Mouse (Mus musculus): ENCODE measurements around the gene Chn1.

Gene Chn1

DNA sequence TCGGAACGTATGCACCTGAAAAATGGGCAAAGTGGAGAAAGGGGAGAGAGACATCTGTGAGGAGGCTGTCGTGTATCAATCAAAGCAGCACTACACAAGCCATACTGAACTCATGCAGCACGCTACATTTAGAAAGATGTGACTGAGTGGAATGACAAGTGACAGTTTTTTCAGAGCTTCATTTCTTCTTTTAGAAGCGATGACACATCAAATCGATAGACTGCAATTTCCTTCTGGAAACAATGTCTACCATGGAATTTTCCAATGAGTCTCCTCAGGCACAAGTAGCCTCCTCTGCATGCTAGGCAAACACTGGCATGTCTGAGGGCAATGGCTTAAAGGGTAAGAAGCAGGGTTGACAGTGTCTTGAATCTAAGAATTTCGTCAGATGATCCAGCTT is 143.3 kb downstream of the Chn1 start:
- DNase-seq (ENCODE audit: low spot score): no peak

DNA sequence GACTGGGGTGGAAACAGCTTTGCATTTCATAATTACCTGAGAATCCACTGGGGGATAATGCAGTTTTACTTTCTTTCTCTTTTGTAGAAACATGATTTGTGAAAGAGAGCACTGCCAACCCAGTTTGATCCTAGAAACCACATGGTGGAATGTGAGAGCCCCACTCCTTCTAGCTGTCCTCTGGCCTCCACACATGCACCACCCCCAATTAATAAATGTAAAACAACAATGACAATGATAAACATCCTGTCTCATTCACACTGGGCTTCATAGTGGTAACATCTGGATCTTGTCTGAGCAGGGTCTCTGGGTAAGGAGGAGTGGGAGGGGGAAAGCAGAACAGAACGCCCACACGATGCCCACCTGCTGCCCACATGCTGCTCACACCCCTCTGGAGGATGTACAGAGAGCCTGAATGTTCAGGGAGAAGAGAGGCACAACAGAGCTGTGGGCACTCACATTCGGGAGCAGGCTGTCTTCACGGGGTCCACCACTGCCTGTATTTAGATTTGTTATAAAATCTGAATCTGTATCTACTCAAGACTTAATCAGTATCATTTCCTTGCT is 156.6 kb downstream of the Chn1 start:
- DNase-seq (ENCODE audit: low spot score): no peak

DNA sequence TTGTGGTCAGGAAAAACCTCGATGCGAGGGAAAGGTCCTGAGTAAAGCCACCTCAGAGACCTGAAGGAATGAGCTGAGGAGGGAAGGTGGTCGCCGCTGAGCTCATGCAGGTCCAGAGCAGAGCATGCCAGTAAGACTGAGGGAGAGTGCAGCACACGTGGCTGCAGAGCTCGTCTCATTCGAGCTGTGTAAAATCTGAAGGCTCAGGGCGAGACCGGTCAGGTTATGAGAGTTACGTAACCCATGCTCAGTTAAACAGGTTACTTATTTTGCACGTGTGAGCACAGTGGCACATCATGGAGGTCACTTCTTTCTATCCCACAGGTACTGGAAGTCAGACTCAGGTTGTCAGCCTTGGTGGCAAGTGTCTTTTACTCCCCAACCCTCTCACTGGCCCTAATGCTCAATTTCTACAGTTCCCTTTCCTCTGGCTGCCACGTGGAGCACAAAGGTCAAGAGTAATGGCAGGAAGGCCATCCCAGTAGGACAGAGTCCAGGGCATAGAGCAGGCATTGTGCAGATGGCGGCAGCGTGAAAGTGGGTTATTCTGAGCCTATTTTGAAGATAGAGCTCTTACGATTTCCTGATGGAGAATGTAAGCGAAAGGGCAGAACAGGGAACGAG is 158.6 kb downstream of the Chn1 start:
- DNase-seq (ENCODE audit: low spot score): no peak

DNA sequence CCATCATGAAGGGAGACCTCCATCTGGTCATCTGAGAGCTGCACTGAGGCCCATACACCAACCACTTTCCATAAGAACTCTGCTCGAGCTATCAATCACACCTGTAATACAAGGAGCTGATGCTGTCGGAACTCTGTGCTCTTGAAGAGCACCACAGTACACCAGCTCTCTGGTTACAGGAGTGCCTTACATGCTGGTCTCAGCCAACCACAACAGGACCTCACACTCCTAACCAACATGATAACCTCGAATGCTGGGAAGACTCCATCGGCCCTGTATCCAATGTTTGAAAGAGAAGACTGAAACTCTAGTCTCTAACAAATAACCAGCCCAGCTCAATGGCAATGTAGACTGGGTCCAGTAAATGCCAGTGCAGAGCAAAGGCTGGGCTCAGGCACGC is 159.7 kb downstream of the Chn1 start:
- DNase-seq (ENCODE audit: low spot score): no peak

DNA sequence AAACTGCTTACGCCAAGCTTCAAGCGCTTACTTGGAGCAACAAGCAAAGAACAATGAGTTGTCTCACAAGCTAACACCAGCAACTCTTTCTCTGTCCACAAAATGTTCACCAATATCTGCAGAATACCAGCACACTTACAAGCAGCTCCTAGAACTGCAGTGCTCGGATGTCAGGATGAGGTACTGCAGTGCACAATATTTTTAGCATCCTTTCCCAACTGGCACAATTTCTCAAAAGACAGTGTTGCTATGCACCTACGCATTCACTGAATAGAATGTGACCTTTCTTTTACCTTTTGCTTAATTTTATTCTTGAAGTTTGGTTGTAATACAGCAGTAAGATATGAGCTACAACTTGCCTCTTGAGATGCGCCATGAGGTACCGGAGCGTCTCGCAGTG is 160.8 kb downstream of the Chn1 start:
- no peak for DNase-seq (ENCODE audit: low spot score)

DNA sequence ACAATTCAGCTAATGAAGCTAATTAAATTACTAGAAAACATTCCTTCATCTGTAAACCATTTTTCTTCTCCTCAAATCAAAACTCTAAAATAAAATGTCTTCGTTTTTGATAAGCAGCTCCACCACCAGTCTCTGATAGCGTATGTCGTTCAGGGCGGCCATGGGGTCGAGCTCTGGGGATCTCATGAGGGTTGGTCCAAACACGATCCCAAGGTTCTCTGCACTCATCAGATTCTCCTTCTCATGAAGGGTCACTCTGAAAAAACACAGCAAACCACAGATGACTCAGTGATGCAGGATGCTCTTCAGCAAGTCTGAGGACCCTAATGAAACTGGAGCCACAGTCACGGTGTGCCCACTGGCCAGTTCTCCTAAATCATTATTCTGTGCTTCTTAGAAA is 162.2 kb downstream of the Chn1 start:
- no peak for DNase-seq (ENCODE audit: low spot score)

DNA sequence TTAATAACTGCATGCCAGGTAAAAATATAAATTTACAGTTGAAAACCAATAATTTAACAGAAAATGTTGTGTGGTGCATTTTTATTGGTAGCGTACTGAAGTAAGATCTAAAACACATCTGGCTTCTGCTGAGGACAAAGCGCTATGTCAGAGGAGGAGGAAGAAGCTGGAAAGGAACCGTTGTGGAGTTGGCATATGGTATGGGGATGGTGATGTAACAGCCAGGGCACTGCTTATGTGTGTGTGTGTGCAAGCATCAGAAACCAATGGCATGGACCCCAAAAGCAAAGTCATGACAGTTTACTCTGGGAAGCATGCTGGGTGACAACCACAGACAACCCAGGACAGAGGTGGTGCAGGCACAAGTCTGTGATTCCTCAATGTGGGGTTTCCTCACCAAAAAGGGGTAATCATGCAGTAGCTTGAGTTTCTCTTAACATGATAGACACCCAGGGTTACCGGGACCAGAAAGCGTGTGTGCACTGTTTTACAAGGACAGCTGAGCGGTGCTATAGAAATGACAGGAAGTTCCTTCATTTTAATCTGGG is 162.7 kb downstream of the Chn1 start:
- DNase-seq (ENCODE audit: low spot score): no peak

DNA sequence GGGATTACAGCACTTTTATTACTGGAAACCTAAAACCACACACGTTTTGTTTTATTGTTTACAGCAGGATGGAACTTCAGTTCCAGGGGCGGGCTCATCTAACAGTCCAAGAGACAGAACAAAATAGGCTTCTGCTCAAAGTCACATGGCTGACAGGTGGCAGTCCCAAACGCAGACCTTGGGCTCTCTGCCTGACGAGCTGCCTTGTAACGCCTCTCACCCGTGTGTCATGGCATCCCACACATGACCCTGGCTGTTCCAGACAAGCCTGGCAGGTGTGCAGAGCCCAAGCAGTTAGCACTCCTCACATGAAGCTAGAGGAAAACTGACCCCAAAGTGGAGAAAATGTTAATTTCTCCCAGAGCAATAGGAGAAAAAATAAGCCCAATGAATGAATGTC is 163.3 kb downstream of the Chn1 start:
- no peak for DNase-seq (ENCODE audit: low spot score)

DNA sequence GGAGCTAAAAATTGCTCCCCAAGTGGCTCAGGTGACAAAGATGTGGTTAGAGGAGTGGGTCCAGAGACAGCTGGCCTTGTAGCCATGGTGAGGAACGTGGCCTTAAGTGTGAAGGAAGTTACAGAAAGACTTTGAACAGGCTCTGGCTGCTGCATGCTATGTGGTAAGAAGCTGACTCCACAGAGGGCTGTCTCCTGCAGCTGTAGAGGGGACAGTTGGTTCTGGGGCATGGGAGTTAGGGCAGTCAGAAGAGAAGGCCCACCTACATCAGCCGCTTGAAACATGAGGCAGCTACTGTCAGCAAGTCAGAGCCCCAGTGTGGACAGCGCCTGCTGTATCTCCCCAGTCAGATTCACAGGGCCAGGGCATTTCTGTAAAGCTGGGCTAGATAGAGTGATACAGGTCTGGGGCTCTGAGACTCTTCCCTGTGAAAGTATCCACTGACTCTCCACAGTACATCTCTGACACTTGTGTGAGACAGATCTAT is 165.4 kb downstream of the Chn1 start:
- no peak for DNase-seq (ENCODE audit: low spot score)

DNA sequence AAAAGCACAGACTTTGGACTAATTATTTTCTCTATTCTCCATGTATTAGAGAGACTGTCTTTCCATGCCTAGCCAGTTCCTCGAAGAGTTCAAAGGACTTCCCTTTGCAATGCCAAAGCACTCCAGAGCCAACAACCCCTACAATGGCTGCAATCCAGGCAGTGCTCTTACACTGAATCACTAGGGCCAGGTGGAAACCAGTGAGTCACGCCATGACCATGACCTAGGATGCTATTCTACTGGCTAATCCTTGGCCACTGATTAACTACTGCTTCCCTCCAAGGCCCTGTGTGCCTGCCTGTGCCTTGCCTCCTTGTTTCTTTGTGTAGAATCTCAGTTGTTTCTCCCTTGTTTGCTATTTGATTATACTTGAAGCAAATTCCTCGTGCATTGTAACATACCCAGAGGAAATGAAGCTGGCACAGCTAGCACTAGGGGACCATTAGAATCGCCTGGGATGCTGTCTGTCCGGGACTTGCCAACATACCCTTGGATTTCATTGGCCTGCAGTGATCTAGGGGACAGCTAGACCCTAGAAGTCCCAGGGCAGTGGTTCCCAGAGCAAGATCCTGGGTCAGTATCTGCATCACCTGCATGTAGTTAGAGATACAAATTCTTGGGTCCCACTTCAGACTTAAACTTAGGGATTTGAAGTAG is 166.0 kb downstream of the Chn1 start:
- no peak for DNase-seq (ENCODE audit: low spot score)

DNA sequence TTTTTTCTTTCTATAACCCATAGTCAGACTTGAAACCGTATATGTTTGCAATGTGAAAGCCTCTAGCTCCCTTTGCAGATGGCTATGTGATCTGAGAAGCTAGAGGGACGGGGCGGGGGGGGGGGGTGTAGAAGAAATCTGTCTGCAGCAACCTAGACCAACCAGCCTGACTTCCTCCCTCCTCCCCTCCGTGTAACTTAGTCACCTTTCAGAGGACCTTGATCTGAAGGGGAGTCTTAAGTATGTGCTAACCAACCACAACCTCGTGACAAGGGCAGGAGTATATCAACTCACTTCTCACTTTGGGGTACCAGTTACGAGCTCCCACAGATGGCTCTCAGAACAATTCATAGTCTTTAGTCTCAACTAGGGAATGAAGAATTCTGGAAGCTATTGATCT is 166.8 kb downstream of the Chn1 start:
- DNase-seq (ENCODE audit: low spot score): no peak

DNA sequence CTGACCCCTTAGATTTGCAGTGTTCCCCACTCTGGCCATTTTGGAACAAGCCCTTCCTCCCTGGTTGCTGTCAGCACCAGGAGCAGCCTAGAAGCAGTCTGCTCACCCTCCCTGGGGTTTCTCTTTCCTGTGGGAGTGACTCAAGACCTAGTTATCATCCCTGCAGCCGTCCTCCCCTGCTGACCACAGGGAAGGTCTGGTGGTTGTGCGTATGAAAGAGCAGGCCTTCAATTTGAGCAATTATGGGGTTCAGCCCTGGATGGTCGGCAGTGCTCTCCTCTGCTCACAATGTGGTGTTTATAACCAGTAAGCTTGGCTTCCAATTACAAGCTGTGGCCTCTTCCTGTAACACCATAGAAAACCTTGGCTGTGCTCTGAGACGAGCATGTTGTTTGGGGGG is 167.5 kb downstream of the Chn1 start:
- no peak for DNase-seq (ENCODE audit: low spot score)

DNA sequence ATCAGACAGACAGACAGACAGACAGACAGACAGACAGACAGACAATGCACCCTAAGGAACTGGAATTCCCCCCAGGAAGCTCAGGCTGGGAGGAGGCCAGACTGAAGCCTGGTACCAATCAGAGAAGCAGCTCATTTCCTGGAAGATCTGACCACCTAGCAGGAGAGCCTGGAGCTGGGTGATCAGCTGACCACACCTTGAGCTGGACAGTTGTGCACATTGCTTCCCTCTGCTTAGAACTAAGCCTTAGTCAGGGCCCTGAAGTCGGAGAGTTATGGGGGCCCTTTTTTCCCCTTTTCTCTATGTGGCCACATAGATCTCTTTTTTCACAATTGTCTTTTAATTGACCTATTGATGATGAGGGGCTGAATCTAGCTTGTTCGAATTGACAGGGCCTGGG is 168.0 kb downstream of the Chn1 start:
- DNase-seq (ENCODE audit: low spot score): no peak

DNA sequence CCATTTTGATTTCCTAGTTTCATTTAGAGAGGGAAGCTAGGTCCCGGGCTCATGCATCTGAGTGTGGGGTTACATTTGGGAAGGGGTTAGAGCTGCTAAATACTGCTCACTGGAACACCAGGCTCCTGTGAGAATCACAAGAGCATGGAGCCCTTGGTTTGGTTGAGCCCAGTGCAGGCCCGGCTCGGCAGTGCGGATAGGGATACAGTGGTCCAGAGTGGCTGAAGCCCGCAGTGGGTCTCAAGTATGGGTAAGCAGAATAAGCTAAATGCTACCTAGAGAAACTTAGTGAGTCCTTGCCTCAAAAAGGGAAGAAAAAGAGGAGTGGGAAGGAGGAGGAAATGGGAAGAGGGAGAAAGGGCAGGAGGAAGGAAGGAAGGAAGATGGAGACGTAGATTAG is 168.5 kb downstream of the Chn1 start:
- no peak for DNase-seq (ENCODE audit: low spot score)

DNA sequence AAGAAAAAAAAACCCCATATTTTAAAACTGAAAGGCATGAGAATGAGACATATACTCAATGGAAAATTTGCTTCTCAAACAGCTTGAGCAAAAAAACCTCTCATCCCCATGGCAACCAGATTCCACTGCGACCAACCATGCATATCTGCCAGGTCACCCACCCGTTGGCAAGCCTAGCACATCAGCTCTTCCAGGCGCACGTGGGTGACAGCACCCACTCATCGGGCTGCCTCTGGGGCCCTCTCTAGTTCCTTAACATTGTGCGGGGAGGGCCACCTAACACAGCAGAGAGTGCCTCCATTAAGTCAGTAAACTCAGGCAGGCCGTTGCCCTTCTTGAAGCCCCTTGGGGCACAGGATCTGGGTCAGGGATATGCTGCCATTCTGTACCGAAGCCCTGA is 170.1 kb downstream of the Chn1 start:
- no peak for DNase-seq (ENCODE audit: low spot score)

DNA sequence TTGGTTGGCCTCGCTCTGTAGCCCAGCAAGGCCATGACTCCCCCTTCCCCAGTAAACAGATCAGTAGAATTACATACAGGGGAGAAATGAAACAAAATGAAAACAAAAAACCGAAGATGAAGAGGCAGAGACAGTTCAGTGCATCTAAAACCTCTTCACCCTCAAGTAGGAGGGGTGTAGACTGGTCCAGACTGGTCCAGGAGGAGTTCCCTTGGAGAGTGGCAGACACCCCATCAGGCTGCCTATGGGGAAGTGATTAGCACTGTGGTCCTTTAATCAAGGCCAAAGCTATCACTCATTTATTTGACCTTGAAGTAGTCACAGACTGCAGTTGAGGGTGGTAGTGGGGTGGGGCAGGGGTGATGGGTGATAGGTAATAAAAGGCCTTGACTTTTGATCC is 170.6 kb downstream of the Chn1 start:
- DNase-seq (ENCODE audit: low spot score): no peak

DNA sequence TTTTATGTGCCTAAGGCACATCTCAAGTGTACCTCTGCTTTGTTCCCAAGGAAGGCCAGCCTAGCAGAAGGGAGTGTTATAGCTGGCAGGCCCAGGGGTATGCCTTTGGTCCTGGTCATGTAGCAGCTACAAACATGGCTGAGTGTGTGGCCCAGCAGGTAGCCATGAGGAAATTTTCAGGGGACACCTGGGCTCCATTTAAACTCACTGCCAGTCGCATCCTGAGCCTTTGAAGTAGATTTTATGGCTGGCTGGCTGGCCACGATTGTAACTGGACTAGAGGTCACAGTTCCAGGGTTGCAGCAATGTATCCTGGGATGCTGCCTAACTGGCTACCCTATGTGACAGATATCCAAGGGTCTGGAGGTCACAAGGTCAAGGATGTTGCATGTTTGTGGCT is 174.5 kb downstream of the Chn1 start:
- DNase-seq (ENCODE audit: low spot score): no peak

DNA sequence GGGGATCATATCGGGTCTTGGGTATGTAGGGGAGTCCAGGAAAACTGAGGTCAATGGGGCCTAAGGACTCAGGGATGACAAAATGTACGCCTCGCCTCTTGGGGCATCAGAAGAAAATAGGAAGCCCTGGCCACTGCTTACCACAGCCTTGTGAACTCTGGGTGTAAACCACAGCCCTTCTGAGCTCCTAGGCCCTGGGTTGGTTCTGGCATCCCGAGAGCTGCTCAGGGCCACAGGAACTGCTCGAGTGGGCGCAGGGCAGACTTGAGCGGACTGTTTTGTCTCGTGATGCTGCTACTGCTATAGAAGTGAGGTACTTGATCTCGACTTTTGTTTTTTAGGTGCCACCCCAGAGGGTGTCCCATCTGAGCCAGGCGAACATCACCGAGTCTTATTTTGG is 177.4 kb downstream of the Chn1 start:
- no peak for DNase-seq (ENCODE audit: low spot score)

DNA sequence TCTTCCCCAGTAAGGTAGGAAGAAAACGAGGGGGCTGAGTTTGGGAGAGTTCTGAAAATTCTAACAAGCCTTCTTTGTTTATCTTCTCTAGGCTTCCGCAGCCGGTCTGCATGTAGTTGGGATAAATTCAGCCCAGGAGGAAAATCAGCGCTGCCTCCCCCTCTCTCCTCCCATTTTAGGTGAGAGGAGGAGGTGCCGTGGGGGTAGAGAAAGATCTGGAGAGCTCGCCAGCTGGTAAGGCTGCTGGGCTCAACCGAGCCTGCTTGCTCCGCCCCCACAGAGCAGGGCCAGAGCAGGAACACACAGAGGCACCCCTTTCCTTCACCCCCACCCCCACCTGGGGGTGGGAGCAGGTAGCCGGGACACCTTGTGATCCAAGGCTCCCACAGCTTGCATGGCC is 178.4 kb downstream of the Chn1 start:
- DNase-seq (ENCODE audit: low spot score): peak; percentile 40

DNA sequence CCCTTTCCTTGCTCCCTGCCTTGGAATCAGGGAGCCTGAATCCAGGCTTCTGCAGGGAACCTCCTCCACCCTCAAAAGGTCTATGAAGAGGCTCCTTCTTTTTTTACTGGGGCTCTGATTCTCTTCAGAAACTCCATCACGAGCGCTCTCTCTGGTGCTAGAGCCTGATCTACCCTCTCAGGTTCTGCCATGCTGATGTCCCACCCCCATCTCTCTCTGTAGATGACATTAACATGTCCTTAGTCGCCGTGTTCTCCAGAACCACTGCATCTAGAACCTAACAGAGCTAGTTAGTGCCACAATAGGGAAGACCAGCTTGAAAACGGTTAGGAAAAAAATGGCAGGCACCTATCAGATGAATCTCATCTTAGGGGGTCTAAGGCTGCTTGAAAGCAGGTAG is 178.8 kb downstream of the Chn1 start:
- no peak for DNase-seq (ENCODE audit: low spot score)

DNA sequence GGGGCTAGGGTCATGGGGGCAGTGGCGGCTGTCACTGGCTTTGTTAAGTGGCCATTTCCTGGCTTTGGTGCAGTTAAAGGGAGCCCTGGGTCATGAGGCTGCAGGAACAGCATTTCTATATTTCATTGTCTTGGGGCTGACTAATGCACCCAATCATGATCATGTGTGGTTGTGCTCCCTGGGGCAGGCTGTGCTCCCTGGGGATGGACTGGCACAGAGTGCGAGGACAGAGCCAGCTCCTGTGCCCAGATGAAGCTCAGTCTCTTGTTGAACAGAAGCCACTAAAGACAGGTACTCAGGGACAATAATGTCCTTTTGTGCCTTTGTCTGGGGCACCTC is 182.1 kb downstream of the Chn1 start:
- no peak for DNase-seq (ENCODE audit: low spot score)

DNA sequence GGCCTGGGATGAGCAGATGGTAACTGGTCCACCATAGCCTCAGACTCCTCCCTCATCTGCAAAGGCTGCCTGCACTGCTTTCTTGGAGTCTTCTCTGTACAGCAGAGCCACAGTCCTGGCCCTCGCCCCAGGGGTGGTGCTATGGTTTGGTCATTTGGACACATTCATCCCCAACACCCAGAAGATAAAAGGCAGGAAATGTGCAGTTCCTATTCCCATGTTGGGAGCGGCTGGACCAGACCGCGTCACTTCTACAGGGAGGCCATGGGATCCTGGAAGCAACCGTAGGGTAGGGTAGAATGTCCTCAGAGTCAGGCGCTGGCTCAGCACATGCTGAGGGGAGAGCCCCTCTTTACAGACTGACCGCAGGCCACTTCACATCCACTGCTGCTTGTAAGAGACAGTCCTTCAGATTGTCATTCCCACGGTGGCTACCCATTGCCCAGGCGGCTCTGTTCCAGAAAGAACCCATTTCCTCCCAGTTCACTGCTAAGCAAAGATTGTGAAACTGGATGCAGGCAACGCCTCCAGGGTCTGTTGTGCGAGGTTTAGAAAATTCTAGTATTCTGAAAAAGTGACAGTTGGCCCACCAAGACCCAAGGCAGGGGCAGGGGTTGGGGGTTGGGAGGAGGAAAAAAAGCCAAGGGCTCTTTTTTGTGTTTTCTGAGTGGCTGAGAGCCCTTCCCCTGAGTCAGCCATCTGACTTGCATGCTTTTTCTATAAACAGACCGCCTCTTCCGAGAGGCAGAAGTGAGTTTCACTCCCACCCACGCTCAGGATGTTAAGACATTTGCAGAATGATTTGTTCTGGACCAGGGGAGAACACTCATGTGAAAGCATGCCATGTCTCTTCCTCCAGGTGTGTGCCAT is 182.7 kb downstream of the Chn1 start:
- DNase-seq (ENCODE audit: low spot score): peak; percentile 71

DNA sequence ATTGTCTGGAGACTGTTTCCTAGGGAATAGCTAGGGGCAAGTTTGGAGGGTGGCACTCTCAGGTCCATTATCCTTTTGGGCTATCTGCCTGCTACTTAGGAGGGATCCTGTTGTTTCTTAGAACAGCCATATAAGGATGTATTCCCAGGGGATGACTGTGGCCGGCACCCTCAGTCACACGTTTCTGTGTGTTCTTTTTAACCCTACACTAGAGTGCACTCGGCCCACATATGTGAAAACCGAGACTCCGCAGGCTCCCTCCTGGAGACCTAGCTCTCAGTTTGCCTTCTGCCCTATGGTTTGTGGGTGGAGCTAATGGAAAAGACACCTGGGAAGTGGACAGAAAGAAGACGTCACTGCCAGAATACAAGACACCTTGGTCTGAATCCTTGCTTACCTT is 183.9 kb downstream of the Chn1 start:
- no peak for DNase-seq (ENCODE audit: low spot score)
